Mouse (Mus musculus) ES-E14 (cell line): ENCODE measurements at regions not wholly inside any gene's neighbourhood (a gene's known extent, or its start where the extent isn't known, plus 50 kb on each side); places are given as distances from the start of the nearest gene placed in this dataset.

ENCODE experiments used
- CHD2 ChIP-seq: IDR thresholded peaks from 2 replicates; pipeline ENCODE4 v1.6.1; 2014; ENCODE audit warnings: mild to moderate bottlenecking, low read depth, low read length, inconsistent platforms
- MAFK ChIP-seq: IDR thresholded peaks from 2 replicates; pipeline ENCODE4 v1.6.1; 2014; ENCODE audit warnings: mild to moderate bottlenecking, low read depth, low read length, inconsistent platforms; ENCODE audit not compliant: insufficient read depth

DNA sequence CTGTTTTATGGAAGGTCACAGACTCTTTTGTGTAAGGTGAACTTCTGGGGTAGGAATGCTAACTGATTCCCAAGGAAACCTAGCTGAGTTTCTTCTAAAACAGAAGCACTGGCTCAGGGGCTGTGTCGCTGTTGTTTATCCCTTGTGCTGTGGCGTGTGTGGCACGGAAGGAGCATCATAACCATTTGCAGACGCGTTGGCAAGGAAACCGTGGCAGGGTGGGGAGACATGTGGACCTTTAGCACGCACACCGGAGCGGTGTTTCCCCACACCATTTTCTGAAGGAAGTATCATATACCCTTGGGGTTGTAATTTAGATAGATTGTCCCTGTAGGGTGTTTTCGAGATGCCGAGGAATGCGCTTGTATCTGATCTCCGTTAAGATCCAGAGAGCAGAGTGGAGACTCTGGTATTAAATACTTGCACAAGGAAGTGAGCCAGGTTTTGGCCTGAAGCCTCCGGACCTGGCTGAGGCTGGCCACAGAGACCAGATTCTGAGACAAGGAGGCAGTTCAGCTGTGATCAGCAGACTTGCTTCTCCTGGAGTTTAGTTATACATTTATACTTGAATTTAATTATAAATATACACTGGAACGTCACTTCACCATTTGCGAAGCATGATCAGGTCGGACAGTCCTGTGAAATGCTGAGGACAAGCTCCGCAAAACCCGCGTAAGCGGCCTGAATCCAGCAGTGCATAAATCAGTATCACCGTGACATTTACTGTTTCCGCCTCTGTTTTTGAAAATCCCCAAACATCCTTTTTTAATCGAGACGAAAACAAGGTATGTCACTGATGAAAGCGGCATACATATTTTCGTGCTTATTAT lies 84.5 kb upstream of the Adgrl2 start:
- TF ChIP-seq CHD2 (no peak), MAFK (no peak)
